Mouse (Mus musculus): ENCODE measurements at regions not wholly inside any gene's neighbourhood (a gene's known extent, or its start where the extent isn't known, plus 50 kb on each side); places are given as distances from the start of the nearest gene placed in this dataset.
"Not testable (repeated sequence)": the region's sequence is repeated elsewhere in the genome, so short reads cannot be mapped to it uniquely, and the experiment has no call there.

- DNase-seq (ENCODE audit: low read depth), result no peak
Measured at GRCm38 (mm10) chr12:112299089-112299488, 153.1 kb downstream of the Kif26a start.

DNA sequence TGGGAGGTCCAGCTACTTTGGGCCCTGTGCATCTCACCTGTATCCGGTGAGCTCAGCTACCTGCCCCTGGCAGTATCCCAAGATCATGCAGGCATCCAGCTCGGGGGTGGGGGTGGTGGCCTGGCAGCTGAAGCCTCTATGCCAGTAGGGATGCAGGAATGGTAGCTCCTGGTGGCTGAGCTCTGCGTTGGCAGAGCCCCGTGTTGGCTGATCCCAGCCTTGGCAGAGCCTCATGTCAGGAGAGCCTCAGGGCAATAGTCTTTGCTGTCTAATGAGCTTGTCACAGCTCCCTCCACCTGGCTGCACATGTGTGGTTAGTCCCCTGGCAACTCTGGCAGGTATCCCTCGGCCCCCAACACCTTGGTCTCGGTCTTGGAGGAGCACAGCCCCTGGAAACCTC, 153.6 kb downstream of the Kif26a start:
- DNase-seq (ENCODE audit: low read depth), result no peak

GRCm38 (mm10) chr12:112300125-112300524, 154.1 kb downstream of the Kif26a start:
- DNase-seq (ENCODE audit: low read depth), result no peak

DNA sequence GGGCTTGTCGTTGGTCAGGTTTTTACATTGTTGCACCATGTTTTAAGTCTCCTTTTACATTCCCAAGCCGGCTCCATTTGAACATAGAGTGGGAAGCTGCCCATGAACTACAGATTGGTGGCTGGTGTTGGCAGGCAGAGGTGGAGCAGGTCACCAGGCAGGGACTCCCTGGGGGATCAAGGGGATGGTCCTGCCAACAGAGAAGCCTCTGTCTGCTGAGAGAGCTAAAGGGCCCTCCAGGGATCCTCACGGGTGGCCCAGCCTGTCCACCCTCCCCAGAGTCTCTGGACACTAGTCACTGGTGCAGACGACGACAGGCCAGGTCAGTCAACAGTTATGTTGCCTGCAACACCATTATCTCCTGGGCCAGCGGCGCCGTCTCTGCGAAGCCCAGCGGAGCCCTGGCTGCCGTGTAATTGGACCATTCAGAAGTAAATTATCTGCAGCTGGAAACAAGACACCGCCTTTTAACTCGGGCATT, 155.4 kb downstream of the Kif26a start:
- no peak for DNase-seq (ENCODE audit: low read depth)

- no peak for DNase-seq (ENCODE audit: low read depth)
Measured at GRCm38 (mm10) chr12:112301929-112302328, 155.9 kb downstream of the Kif26a start.

DNA sequence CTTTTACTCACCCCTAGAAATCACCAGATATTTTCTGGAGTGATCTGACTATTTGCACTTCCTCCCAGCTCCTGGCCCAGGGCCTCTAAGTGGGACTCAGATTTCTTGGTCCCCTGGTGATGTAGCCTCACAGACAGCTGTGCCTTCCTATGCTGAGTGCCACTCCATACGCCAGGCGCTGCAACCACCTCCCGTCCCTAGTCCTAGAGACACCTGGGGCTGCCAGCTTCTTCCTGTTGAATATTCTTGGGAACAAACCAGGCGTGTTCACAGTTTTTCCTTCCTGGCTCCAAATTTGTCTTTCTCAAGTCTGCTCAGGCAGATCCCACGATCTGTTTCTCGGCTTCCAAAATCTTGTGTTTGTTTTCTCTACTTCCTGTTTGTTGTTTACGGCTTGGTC, 160.2 kb downstream of the Kif26a start:
- no peak for DNase-seq (ENCODE audit: low read depth)

- no peak for DNase-seq (ENCODE audit: low read depth)
Measured at GRCm38 (mm10) chr12:112308016-112308415, 162.0 kb downstream of the Kif26a start.

DNA sequence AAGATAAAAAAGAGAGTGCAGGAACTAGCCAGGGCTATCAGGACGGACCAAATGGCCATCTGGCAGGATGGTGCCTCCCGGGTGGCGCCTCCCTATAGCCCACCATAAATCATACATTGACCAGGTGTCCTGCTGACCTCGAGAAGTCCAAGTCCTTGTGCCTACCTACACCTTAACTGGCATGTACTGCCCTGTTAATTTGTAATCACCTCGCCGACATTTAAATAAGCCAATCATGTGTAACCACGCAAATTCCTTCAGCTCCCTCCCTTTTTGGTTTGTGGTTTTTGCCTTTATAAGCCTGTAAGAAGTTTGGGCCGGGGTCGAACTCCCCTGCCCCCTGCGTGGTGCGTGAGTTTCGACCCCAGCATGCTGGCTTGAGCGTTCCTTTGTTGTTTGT, 163.1 kb downstream of the Kif26a start:
- DNase-seq (ENCODE audit: low read depth), result not testable (repeated sequence)

- DNase-seq (ENCODE audit: low read depth), result peak; percentile 16
Measured at GRCm38 (mm10) chr12:112309781-112310180, 163.8 kb downstream of the Kif26a start.

DNA sequence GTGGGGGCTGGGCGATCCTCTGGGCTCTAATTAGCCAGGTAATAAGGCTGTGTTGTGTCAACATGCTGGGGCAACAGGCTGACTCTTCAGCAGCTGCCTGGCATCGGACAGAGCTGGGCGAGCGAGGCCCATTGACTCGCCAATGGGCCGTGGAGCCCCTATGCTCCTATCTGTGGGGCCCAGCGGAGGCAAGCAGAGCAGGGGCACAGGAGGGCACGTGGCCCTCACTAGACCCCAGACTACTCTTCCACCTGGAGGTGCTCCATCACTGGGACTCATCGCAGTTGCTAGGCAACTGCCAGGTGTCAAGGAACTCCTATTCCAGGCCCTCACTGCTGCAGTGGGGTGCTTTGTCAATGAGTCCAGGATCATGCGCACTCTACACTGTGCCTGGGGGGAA, 164.7 kb downstream of the Kif26a start:
- DNase-seq (ENCODE audit: low read depth), result no peak

GRCm38 (mm10) chr12:112314781-112315180, 168.8 kb downstream of the Kif26a start:
- no peak for DNase-seq (ENCODE audit: low read depth)

DNA sequence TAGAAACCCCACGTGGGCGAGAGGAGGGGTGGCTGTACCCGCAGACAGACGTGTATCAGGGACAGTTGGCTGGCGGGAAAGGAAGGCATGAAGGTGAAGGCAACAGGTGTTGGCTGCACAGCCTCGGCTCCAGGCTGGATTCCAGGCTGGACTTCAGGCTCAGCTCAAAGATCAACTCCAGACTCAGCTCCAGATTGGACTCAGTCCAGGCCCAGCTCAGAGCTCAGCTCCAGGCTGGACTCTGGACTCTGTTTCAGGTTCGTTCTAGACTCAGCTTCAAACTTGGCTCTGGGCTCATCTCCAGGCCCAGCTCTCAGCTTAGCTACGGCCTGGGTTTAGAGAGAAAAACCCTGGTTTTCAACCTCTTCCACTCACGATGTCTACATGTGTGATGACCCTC, 171.2 kb downstream of the Kif26a start:
- DNase-seq (ENCODE audit: low read depth), result no peak

- DNase-seq (ENCODE audit: low read depth), result no peak
Measured at GRCm38 (mm10) chr12:112318461-112318860, 170.8 kb upstream of the A530016L24Rik start.

- no peak for DNase-seq (ENCODE audit: low read depth)
Measured at GRCm38 (mm10) chr12:112322196-112322595, 167.1 kb upstream of the A530016L24Rik start.

DNA sequence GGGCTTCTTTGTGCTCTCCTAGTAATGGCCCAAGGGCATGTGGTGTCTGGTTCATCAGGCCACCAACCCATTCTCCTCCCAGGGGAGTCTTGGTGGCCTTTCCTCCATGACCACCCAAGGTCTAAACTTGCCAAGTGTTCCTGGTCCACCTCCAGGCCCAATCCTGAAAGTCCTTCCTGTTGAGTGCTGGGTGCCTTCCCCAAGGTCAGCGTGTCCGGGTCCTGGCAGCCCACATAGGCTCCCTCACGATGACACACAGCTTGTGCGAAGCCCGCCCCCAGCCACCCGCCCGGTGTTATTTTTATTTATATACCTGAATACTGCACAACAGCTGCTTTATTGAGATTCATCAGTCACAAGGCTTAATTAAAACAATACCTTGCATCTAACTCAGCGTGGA, 161.8 kb upstream of the A530016L24Rik start:
- DNase-seq (ENCODE audit: low read depth), result no peak

DNA sequence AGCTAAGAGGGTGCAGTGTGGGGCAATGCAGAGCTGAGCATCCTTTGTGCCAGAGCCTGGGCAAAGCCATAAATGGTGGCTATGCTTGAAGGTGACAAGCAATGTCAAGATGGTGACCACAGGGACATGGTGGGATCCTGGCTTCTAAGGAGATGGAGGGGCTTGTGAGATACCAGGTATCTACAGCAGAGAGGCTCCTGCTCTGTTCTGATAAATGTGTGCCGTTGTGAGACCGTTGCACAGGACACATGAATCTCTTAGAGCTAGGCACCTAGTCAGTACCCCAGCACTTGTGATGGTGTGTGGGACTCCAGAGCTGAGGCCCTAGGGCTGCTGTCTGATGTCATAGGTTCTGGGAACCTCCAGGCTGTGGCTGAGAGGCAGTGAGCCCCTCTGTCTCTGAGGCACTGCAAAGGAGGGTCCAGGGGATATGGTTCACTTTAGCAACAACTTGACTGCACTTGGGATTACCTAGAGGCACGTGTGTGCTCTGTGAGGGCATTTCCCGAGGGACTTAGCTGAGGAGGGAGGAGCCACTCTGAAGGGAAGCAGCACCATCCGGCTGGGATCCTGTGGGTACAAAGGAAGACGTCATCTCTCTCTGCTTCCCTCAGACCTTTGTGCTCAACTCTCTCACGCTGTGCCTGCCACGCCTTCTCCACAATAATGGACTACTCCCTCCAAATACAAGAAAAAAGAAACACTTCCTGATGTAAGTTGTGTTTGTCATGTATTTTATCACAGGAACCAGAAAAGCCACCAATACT, 160.3 kb upstream of the A530016L24Rik start:
- DNase-seq (ENCODE audit: low read depth), result no peak

GRCm38 (mm10) chr12:112329701-112330301, 159.4 kb upstream of the A530016L24Rik start:
- no peak for DNase-seq (ENCODE audit: low read depth)

GRCm38 (mm10) chr12:112330557-112330956, 158.7 kb upstream of the A530016L24Rik start:
- DNase-seq (ENCODE audit: low read depth), result no peak

DNA sequence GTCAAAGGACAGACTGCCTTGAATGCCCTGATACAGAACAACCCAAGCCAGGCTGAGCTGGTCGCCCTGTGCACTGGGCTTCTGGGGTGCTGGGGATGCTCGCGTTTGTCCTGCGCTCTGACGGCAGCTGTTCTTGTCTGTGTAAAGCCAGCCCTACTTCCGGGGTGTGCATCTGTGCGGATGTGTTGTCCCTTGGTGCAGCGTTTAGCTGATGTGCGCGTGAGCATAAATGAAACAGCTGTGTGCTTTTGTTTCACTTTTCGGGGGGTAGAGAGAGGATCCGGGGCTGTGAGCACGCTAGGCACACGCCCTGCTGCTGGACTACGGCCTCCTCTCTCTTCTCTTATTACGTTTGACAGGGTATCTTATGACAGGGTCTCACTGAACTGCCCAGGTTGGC, 158.2 kb upstream of the A530016L24Rik start:
- no peak for DNase-seq (ENCODE audit: low read depth)

DNA sequence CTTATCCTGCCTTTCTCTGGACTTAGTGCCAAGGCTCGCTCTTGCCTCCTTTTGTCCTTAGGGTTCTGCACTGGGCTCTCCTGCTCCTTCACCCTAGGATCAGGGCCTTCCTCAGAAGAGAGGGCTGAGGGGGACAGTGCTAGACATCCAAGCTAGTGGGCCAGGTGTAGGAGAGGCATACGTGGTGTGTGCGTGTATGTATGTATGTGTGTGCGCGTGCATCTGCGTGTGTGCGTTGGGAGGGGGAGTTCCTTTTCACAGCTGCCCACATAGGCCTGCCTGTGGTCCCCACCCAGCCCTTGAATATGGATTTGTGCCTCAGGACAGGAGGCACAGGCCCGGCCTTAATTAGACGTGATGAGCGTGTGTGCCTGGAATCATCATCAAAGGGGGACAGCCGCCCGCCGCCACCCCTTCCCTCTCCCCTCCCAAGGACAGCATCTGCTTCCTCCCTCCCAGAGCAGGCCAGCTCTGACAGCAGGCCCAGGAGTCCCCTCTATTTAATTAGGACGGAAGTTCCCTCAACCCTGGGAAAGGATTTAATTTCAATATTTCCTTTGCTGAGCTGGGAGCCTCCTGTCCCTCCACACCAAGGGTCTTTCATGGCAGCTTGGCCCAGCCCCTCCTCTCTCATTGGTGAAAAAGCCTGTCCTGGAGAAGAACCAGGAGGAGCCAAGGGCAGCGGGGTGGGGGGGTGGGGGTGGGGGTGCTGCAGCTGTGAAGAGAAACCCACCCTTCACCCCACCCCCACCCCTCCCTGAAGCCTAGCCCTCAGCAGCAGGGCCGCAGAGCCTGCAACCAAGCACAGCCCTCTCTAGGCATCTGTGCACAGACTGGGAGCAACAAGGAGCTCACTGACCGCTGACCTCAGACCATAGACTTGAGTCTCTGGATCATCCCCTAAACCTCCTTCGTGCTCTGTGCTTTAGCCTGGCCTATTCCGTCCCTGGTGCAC, 155.8 kb upstream of the A530016L24Rik start:
- no peak for DNase-seq (ENCODE audit: low read depth)

GRCm38 (mm10) chr12:112334106-112334855, 155.0 kb upstream of the A530016L24Rik start:
- no peak for DNase-seq (ENCODE audit: low read depth)

- DNase-seq (ENCODE audit: low read depth), result no peak
Measured at GRCm38 (mm10) chr12:112335641-112336040, 153.6 kb upstream of the A530016L24Rik start.

All from induced T-regulatory cell, adult 2 months (primary cell).